Mouse (Mus musculus): ENCODE results near the gene Skint8. TPM values are rescaled to one million over a fixed set of nuclear protein-coding genes. Genes with fewer than 3 reads are reported as not detected.

The Skint8 gene
- polyA plus RNA-seq (2012; rRNA removed; ENCODE audit: low replicate concordance): not detected in 2 replicates

DNA sequence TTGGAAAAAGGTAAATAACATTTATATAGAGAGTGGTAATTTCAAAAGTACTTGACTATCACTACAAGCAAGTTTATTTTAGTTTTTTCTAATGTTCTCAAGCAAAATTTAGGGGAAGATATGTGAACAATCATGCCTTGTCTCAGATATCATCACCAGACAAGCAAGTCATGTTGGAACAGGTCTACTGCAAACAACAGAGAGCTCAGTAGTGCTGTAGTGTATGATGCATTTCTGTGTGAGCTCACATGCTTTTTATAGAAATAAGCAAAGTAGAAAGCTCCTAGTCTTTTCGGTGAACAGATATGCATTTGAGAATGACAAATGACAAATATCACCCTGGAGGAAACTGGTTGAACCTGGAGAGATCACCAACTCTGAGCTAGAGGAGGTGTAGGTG is at the start of gene Skint8:
Gene Skint8 (plus strand): TSS at position 301 of the 400 bp plus-strand sequence.

GRCm38 (mm10) chr4:111902775-111903174 is 16.4 kb upstream of the Skint8 start, which contains the start of gene Slc5a9:
TSS of gene Slc5a9 (minus strand) at chr4:111902918.

DNA sequence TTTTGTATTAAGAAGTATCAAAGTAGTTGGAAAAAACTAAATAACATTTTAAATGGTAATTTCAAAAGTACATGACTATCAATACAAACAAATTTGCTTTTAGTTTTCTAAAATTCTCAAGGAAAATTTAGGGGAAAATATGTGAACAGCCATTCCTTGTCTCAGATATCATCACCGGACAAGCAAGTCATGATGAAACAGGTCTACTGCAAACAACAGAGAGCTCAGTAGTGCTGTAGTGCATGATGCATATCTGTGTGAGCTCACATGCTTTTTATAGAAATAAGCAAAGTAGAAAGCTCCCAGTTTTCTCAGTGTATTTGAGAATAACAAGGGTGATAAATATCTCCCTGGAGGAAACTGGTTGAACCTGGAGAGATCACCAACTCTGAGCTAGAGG is 53.4 kb downstream of the Skint8 start, which contains the start of gene Skint7:
Gene Skint7 (plus strand): TSS at position 301 of the 400 bp plus-strand sequence.

Other genes starting within 250 kb of the Skint8 start
- gene Spata6, start 199.4 kb upstream of the Skint8 start, polyA plus RNA-seq (2012; rRNA removed; ENCODE audit: low replicate concordance): 7.8 and 11.5 TPM in 2 replicates
- gene Slc5a9, start 16.5 kb upstream of the Skint8 start, polyA plus RNA-seq (2012; rRNA removed; ENCODE audit: low replicate concordance): 12.9 and 25.9 TPM in 2 replicates
- gene Skint7, start 53.5 kb downstream of the Skint8 start, polyA plus RNA-seq (2012; rRNA removed; ENCODE audit: low replicate concordance): not detected in 2 replicates
- not detected in 2 replicates for gene Skint1, start 86.9 kb downstream of the Skint8 start, polyA plus RNA-seq (2012; rRNA removed; ENCODE audit: low replicate concordance)
- gene Skint4, start 152.6 kb downstream of the Skint8 start, polyA plus RNA-seq (2012; rRNA removed; ENCODE audit: low replicate concordance): not detected in 2 replicates

Data from duodenum, adult 2 months (tissue).